Mouse (Mus musculus) spleen, postnatal 36 days (tissue): ENCODE measurements around the gene Tnfsf12.
A peak's percentile ranks its signal among the peaks of the same experiment; 100 is the strongest.

Source experiments
- DNase-seq, 2 experiments: peaks; one replicate each; pipeline ENCODE4 v3.0.0; 2022; ENCODE audit warnings: low spot score in 2 of 2, mixed read lengths in 1 of 2

Tnfsf12 gene

DNA sequence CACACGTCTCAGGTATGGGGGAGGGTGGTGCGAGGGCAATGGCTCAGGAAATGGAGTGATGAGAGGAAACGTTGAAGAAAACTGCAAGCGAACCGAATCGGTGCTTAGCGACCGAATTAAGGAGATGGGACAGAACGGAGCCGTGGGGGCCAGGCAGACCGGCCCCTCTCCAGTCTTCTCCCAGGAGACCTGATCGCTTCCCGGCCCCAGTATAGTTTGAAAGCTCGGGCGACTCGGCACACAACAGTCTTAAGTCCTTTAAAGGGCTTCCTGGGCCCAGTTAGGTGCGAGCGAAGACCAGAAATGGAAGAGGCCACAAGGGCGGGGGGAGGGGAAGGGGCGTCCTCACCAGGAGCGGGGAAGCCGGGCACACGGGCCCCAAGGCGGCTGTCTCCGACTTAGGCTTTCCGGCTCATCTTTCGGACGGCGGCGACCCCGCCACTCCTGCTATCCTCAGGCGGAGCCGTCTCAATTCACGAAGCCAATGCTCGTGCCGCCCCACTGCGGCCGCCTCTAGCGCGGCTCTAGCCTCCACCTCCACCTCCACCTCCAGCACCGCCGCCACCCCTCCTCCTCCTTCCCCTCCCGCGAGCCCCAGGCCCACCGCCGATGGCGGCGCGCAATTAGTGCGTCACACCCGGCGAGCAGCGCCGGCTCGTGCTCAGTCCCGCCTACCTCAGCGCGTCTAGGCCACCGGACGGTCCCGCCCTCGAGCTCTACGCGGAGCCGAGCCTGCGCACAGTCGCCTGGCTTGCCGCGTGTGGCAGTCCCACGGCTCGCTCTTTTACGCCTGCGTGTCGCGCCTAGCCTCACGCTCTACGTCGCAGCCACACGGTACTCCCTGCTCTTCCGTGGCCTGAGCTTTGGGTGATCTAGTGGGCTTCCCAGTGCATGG lies 14.1 kb downstream of the Tnfsf12 start, which contains the start of gene Senp3:
Gene Senp3, minus strand, starts transcription at position 771 of the 895 bp plus-strand sequence.
- DNase-seq, result peak; percentile 96 to 97

DNA sequence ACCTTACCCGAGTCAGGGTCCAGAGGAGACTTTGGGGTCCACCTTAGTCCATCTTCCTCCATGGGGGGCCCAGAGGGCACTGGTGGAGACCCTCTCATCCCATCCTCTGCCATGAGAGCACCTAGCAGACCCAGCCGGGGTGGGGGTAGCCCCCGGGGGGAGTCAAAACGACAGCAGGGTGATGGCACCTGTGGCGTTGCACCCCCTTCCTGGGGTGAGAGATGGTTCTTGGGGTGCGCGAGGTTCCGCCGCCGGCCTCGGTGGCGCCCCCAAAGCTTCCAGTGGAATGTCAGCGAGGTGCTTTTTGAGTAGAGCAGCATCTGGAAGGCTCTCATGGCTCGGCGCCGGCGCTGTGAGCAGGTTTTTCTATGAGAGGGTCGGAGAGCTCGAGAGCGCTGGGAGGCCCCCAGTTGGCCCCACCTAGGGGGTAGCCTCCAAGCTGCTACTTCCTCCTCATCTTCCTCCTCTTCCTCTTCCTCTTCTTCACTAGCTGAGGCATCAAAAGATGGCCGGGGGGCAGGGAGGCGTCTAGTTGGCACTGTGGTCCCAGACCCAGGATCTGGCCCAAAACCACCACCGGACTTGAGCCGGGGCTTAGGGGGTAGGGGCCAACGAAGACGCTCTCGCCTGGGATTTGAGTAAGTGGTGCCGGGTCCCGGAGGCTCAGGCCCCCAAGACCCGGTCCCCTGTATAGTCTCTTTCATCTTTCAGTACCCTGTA lies 15.4 kb downstream of the Tnfsf12 start:
- DNase-seq, result no peak

DNA sequence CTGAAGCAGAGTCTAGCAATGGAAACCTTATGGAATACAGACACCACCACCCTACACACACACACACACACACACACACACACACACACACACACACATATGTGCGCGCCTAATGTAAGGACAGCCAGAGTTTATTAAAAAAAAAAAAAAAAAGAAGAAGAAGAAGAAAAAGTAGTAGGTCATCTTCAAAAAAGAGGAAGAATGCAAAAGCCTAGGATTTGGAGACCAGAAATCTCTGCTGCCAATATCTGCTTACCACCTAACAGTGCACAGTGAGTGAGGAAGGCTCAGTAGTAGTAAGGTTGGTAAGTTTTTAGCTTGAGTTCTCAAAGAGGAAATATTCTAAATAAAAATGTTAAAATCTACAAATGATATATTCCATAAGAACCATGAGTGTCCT lies 16.5 kb downstream of the Tnfsf12 start:
- no peak for DNase-seq

DNA sequence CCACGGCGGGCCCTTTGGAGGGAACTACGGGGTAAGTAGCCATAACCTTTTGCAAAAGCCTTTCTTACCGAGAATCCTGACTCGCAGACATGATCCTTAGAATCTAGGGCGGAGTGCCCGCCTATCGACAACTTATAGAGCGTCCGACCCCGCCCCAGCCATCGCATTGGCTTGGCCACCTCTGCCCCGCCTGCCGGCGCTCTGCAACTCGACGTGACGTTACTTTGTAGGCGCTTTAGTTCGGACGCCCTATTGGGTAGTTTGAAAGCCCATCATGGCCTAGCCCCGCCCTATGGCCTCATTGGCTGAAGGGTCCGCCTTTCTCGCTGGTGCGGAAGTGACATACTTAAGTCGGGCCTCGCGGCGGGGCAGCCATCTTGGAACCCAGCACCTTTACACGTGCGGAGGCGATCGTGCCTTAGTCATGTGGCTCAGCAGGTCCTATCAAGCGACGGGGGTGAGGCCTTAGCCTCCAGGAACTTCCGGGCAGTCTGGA lies 23.4 kb downstream of the Tnfsf12 start, which contains the start of gene Eif4a1:
Gene Eif4a1, minus strand, starts transcription at position 213 of the 496 bp plus-strand sequence.
- peak; percentile 100 for DNase-seq

DNA sequence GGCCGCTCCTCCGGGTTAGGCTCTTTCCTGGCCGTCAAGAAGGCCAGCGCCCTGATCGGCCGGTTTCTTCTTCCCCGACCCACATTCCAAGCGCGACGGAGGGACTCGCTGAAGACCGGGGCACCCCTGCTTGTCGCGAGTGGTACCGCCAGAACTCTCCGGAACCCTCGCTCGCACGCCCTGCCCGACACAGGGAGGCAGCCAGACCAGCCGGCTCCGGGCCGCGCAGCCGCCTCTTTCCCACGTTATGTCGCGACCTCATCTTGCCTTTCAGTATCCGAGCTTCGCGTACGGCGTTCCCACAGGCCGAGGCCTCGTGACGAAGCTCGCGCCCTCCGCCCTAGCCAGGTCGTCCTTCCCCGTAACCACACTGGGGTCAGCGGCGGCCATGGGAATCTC lies 23.9 kb downstream of the Tnfsf12 start:
- DNase-seq, result no peak

DNA sequence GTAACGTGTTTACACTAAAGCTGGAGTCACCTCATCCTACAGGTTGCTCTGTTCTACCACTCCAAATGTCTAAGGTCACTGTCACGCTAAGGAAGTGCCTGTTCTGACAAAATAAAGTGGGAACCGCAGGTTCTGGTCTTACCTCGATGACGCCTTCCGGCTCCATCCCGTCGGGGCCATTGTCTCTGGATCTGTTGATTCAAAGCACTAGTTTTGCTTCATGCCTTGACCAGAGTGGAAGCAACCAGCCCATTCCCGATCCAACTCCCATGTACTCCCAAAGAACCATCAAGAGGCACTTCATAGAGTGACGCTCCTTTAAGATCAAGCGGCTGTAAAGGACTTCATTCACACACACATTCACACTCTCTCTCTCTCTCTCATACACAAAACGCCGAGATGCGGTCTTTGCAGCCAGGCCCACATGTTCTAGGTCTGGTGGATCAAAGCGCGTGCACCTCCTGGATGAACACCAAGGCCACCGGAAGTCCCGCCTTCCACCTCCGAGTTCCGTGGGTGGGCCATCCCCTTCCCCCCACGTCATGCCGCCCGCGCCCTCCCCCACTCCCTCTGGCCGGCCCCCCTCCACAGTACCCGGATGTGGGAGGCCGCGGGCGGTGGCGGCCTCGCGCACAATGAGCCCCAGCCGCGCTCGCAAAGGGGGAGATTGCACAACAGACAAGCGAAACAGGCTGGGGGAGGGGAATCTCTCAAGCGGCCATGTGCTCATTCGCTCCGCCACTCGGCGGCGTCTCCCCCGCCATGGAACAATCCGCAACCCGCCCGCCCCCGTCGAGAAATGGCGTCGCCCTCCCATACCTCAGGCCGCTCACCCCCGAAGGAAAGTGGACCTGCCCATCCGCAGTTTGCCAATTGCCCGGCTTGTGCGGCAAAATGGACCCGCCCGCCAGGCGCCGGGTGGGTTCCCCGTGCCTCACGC lies 24.6 kb downstream of the Tnfsf12 start:
- peak; percentile 93 to 94 for DNase-seq

DNA sequence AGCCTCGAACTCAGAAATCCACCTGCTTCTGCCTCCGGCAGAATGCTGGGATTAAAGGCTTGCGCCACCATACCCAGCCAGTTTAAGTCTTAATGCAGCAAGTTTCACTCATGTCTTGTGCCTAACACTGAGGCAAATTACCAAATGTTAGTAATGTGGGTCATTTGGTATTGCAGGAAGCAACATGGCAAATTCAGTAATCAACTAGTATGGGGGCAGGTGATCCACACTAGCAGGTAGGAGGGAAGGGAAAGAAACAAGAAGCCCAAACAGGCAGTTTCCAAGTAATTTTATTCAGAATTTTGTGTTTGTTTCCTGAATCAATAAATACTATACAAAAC lies 29.0 kb downstream of the Tnfsf12 start:
- no peak for DNase-seq

DNA sequence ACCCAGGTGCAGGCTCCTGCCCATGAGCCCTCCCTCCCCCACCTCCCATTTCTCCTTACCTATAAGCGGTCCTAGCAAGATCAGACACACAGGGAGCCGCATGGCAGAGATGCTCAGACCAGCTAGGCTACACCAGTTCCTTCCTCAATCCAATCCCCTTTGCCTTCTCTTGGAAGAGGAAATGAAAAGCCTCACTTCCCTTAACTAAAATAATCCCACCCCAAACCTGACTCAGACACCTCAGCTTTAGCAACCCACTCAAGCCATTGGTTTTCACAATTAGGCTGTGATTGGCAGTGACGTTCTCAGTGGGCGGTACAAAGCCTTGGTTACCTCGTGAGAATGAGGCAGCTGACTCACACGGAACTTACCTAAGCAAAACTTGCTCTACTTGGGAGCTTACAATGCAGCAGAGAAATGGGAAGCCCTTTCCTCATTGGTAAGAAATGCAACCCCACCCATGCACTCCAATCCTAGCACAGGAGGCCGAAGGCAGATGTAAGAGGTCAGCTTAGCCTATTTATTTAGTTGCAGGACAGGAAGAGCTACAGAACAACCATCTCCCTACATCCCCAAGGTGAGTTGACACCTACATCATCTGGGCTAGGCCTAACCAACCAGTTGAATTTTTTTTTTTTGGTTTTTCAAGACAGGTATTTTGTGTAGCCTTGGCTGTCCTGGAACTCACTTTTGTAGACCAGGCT lies 29.5 kb downstream of the Tnfsf12 start, which contains the start of gene Cd68:
Gene Cd68, minus strand, starts transcription at position 193 of the 704 bp plus-strand sequence.
- peak; percentile 73 to 80 for DNase-seq

DNA sequence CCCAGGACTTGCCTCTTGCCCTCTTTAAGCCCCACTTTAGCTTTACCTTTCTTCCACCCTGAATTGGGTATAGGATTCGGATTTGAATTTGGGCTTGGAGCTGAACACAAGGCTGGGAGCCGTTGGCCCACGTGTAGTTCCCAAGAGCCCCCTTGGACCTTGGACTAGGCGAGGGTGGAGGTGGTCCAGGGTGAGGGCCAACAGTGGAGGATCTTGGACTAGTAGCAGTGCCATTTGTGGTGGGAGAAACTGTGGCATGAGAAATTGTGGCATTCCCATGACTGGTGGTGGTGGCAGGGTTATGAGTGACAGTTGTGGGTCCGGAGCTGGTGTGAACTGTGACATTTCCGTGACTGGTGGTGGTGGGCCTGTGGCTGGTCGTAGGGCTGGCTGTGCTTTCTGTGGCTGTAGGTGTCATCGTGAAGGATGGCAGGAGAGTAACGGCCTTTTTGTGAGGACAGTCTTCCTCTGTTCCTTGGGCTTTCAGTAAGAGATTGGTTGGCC lies 30.1 kb downstream of the Tnfsf12 start:
- no peak for DNase-seq

DNA sequence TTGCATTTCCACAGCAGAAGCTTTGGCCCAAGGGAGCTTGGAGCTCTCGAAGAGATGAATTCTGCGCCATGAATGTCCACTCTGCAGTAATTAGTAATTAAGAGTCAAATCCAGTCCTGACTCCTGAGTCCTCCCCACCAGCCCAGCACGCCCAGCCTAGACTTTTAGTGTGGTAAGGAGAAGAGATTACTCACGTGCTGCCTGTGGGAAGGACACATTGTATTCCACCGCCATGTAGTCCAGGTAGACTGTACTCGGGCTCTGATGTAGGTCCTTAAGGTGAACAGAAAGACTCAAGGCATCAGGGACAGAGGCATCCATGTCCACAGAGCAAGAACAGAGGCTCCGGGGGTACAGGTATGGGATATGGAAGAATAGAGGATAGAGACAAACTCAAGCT lies 30.8 kb downstream of the Tnfsf12 start:
- DNase-seq, result no peak

DNA sequence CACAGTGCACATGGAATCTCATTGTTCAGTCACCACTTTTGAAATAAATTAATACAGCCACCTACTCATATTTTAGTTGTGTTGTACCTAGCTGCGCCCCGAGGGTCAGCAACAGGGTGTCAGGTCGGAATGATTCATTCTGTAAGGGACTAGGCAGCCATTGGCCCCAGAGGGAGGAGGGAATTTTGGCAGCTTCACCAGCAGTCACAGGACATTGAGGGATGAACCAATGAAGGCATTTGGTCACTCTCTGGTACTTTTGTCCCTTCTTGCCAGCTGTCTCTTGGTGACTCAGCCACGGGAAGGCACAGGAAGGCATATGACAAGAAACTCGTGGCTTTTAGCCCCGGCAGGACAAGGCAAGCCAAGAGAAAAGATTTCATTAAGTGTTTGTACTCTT lies 31.9 kb downstream of the Tnfsf12 start:
- DNase-seq, result no peak

DNA sequence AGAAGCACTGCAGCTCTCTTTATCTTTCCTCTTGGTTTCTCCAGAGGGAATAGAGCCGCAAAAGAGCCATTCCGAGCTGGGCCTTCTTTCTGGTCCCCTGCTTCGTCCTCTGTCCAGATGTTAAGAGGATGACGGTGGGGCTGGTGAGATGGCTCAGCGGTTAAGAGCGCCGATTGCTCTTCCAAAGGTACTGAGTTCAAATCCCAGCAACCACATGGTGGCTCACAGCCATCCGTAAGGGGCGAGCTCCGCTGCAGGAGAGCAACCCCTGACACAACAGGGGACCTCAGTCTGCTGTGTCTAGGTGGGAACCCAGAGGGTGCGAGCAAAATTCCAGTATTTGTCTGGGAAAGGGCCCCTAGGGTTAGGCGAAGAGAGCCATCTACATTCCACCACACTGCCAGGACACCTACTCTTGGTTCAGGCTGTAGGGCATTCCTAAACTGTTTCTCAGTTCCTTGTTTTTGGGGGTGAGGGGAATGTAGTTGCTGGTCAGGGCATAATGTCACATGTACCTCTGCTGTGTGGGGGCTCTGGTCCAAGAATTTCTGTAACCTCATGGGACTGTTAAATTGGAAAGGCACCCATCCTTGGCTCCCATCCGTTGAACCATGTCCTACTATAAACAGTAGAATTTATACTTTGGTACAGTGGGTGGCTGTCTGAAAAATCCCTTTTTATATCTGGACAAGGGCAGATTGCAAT lies 32.5 kb downstream of the Tnfsf12 start:
- DNase-seq, result no peak

DNA sequence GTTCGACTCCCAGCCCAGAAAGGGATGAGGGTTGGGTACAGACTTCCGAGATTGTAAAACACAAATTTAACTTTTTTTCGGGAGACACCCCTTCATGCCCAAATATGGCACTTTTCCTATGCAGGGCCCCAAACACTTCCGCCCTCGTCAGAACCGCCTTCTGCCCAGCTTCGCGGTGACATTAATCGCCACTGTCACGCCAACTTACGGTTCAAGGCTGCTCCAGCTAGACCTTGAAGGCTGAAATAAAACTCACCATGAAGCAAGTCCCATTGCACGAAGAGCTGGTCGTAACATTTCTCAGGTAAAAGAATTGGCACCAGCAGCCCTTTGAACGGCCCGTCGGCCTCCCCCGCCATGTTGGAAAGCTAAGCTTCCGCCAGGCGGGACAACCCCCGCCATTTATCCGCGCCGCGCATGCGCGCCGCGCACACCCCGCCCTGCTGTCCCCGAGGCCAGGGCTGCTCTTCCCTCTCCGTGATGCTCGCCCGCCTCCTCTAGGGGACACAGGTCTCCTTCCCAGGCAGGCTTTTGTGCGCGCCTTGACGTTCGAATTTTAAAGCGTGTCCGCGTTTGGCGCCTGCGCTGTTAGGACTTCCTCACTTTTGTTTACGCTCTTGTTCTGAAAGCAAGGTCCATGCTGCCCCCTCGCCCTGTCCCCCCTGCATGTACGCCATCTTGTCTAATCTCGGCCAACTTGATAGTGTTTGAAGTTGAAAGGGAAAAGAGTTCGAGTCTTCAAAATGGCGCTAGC lies 33.3 kb downstream of the Tnfsf12 start, which contains the start of gene Mpdu1:
Gene Mpdu1, minus strand, starts transcription at position 430 of the 754 bp plus-strand sequence.
- DNase-seq, result peak; percentile 96 to 98

DNA sequence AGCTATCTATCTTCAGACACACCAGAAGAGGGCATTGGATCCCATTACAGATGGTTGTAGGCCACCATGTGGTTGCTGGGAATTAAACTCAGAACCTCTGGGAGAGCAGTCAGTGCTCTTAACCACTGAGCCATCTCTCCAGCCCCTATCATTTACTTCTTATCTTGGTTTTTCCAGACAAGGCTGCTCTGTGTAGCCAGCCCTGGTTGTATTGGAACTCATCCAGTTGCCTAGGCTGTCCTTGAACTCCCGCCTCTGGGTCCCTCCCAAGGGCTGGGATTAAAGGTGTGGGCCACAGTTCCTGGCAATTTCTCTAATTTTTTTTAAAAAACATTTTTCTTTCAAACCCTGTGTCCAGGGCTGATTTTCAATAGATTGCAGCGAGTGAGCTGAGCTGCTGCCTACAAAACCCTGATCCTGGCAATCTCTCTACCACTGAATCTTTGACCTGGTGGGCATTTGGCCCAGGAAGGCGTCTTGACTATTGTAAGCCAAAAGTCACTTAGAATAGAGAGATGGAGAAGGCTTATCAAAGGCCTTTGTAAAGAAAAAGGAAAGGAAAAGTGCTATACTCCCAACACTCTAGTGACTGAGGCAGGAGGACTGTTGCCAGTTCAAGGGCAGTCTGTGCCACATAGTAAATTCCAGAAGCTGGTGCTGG lies 34.3 kb downstream of the Tnfsf12 start:
- DNase-seq, result no peak

DNA sequence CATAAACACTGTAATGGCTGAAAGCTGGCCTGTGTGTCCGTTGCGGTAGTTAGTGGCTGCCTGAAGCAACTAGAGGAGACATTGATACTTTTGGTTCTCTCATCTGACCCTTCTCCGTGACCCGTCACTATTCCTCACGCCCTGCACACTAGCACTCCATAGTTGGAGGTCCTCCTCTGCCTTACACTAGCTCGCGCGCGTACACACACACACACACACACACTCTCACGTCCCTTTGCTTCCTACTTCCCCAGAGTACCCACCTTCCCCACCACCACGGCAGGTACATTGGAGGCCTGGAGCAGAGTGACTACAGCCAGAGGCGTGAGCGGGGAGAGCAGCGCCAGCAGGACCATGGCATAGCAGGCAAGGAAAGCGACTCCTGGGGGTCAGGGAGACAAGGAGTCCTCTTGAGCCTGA lies 38.2 kb downstream of the Tnfsf12 start:
- no peak for DNase-seq

DNA sequence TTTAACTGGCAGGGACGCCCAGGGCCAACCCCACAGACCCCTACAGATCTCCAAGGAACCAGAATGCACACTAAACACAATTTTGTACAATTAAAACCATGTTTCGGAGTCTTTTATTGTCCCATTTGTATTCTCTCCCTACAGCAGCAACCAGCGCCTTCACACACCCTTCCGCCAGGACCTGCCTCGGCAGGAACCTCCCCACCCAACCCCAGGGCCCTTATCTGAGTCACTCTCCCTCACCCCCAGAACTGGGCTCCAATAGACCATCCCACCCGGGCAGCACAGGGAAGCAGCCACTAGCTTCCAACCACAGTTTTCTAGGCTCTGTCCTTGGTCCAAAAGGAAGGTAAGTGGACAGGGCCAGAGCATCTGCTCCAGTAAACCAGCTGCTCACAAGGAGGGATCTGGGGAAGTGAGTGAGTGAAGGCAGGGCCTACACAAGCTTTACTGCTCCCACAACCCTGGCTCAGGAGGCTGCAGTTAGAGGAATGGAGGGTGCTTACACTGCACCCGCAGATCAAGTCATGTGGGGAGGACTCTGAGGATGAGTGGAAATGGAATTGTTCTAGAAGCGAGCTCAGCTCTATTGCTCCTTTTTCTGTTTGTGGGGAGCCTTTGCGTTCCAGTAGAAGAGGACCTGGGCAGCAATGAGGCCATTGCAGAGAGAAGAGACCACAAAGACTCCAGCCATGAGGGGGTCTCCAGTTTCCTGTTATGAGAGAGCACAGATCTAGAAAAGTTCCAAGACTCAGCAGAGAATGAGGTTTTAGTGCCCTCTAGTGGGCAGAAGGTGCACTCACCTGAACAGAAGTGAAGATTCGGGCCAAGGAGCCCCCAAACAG lies 38.8 kb downstream of the Tnfsf12 start:
- DNase-seq, result no peak

DNA sequence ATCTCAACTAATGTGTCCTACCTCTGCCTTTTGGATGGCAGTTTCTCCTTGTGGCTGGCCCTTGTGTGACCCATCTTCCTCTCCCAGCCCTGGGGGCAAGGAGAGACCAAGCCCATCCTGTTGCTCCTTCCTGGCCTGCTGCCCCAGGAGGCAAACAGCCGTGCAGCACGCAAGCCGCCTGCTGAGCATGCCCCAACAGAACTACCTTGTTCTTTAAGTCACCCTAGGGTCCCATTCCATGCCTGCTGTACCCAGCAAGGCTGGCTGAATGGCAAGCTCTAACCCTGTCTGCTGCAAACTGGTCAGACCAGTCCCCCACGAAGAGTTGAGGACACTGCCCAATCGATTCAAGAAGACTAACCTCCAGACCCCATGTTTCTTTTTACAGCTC lies 39.6 kb downstream of the Tnfsf12 start:
- no peak for DNase-seq
